Mouse (Mus musculus) myocyte (in vitro differentiated cells): ENCODE measurements at regions not wholly inside any gene's neighbourhood (a gene's known extent, or its start where the extent isn't known, plus 50 kb on each side); places are given as distances from the start of the nearest gene placed in this dataset.

Experiments
- CEBPB ChIP-seq: IDR thresholded peaks from 2 replicates; pipeline ENCODE4 v1.6.1; 2011; ENCODE audit warnings: mild to moderate bottlenecking, moderate library complexity; ENCODE audit not compliant: poor library complexity, insufficient read depth, severe bottlenecking
- E2F4 ChIP-seq: IDR thresholded peaks from one replicate; pipeline ENCODE4 v1.6.1; 2011; ENCODE audit warnings: mild to moderate bottlenecking, control low read depth, moderate library complexity; ENCODE audit not compliant: insufficient read depth
- MAX ChIP-seq: IDR thresholded peaks from one replicate; pipeline ENCODE4 v1.6.1; 2011; ENCODE audit warnings: low read depth, mild to moderate bottlenecking, control low read depth
- MYOD1 ChIP-seq, 3 experiments: IDR thresholded peaks; one replicate each; pipeline ENCODE4 v1.6.1; 2011; ENCODE audit warnings: control low read depth in 2 of 3, low read depth in 2 of 3, mild to moderate bottlenecking in 2 of 3, moderate library complexity in 1 of 3; ENCODE audit not compliant: insufficient read length in 2 of 3, control insufficient read depth in 1 of 3
- MYOG ChIP-seq, 3 experiments: IDR thresholded peaks; one replicate each; pipeline ENCODE4 v1.6.1; 2011; ENCODE audit warnings: control low read depth in 2 of 3, low read depth in 2 of 3, mild to moderate bottlenecking in 2 of 3; ENCODE audit not compliant: insufficient read length in 2 of 3, control insufficient read depth in 1 of 3, insufficient read depth in 1 of 3
- POLR2A ChIP-seq: IDR thresholded peaks from one replicate; pipeline ENCODE4 v1.6.1; 2011; ENCODE audit warnings: low read depth, mild to moderate bottlenecking, control low read depth, moderate library complexity; ENCODE audit not compliant: insufficient read length
- TCF12 ChIP-seq: IDR thresholded peaks from one replicate; pipeline ENCODE4 v1.6.1; 2011; ENCODE audit warnings: mild to moderate bottlenecking, control low read depth; ENCODE audit not compliant: poor library complexity, insufficient read depth, severe bottlenecking

DNA sequence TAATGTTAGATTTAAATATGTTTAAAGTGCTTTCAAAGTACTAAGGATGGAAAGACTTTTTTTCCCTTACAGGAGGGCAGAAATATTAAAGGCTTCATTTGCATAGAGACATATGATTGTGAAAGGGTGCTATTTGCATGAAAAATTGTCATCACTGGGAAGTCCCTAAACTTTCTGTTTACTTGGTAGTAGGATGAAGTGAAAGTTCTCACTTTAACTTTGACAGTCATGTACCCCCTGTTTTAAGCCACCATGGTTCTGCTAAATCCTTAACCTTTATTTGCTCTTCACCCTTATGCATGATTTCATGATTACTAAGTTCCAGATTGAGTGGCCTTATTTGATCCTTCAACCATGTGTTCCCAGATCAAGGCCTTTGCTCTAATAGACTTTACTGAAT lies 132.6 kb upstream of the Egfl6 start:
- TF ChIP-seq POLR2A (no peak), MYOG (IDR thresholded peaks at IDR 0.05; ENCODE audit: control insufficient read depth in 1 of 3, insufficient read depth in 1 of 3, insufficient read length in 2 of 3, low read depth in 2 of 3) (no peak), MYOD1 (IDR thresholded peaks at IDR 0.05; ENCODE audit: control insufficient read depth in 1 of 3, insufficient read length in 2 of 3, low read depth in 2 of 3) (no peak), CEBPB (no peak), MAX (no peak), TCF12 (no peak), E2F4 (no peak)
